8 mouse cellular contexts compared by ENCODE assay signal in the genomic region with DNA sequence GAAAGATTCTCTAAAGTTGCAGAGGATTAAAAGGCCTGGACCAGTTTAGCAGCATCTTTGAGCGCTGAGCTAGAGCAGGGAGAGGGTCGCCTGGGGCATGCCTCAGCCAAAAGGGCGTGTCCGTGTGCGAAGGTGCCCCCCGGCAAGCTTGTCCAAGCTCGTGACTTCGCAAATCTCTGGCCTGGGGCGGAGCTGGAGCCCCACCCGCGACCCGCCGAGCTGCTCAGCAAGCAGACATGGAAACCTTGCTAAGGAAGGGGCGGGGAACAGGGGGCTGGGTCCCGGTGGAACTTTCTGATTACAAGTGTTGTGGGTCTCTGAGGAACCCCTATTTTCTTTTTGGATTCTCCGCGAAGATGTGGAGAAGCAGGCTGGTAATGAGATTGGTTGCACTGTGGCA.
DNase-seq lines count a peak whose midpoint lies in the region; ATAC-seq and TF ChIP-seq lines count a peak whose summit lies in the region.

No protein-coding gene starts in this region.

- TF ChIP-seq CTCF in stomach, postnatal 0 days (IDR thresholded peaks at IDR 0.05; ENCODE audit: low read depth), result no peak

- no peak for TF ChIP-seq EP300 in stomach, postnatal 0 days (optimal IDR thresholded peaks at IDR 0.05)

- H3K27me3 ChIP-seq in heart, embryonic 13.5 days (replicated peaks), result peaks cover 74% of the 10 kb centered on the region
- peaks cover 19% of the 10 kb centered on the region; the same call in 1 of the 2 replicates for H3K27me3 ChIP-seq in forebrain, embryonic 11.5 days (ENCODE audit: control insufficient read depth, insufficient read depth, low read length)
- H3K27me3 ChIP-seq in liver, embryonic 15.5 days, result peaks cover 59% of the 10 kb centered on the region
- 0 out of 2 replicates have a peak, but pooled peaks cover 4% of the 10 kb centered on the region for H3K27me3 ChIP-seq in stomach, postnatal 0 days (ENCODE audit: control insufficient read depth, insufficient read depth, low read length)

- no peak for ATAC-seq in heart, embryonic 13.5 days (ENCODE audit: extremely low read depth, insufficient number of reproducible peaks, low FRiP score, low TSS enrichment)
- peak; percentile 19 for ATAC-seq in forebrain, embryonic 11.5 days (replicated peaks; ENCODE audit: low FRiP score)
- no peak for ATAC-seq in liver, embryonic 15.5 days (ENCODE audit: insufficient read depth)
- no peak for ATAC-seq in stomach, postnatal 0 days (ENCODE audit: low FRiP score, low TSS enrichment)

- WGBS in heart, embryonic 13.5 days, result under 1% methylated on average over 17 of the region's 17 CpGs
- WGBS in forebrain, embryonic 11.5 days, result under 1% methylated on average over 17 of the region's 17 CpGs
- 1% methylated on average over 17 of the region's 17 CpGs for WGBS in liver, embryonic 15.5 days (ENCODE audit: insufficient replicate concordance)
- WGBS in stomach, postnatal 0 days, result under 1% methylated on average over 17 of the region's 17 CpGs

- no peaks in the 10 kb centered on the region for H3K36me3 ChIP-seq in heart, embryonic 13.5 days
- H3K36me3 ChIP-seq in forebrain, embryonic 11.5 days (ENCODE audit: control insufficient read depth, insufficient read depth, low read length), result no peaks in the 10 kb centered on the region
- H3K36me3 ChIP-seq in liver, embryonic 15.5 days (replicated peaks), result no peaks in the 10 kb centered on the region
- no peaks in the 10 kb centered on the region for H3K36me3 ChIP-seq in stomach, postnatal 0 days (ENCODE audit: control insufficient read depth, insufficient read depth, low read length)

- intact Hi-C loops in heart, postnatal 36 days (cut with DNase I), result no loop called here
- intact Hi-C loops in left cerebral cortex, postnatal 4 days (cut with DNase I), result loop anchor here (5.0 to 10.0 kb wide), 3 partner anchors 160 to 560 kb away; no protein-coding TSS in a partner anchor

- H3K9ac ChIP-seq in heart, embryonic 13.5 days, result 0 out of 2 replicates have a peak overlapping the region, but pooled peaks have one; percentile 52
- H3K9ac ChIP-seq in forebrain, embryonic 11.5 days (ENCODE audit: low read length), result peak overlapping the region; percentile 53
- H3K9ac ChIP-seq in liver, embryonic 15.5 days, result no peak overlapping the region
- no peak overlapping the region for H3K9ac ChIP-seq in stomach, postnatal 0 days (ENCODE audit: low read length)

- H3K4me3 ChIP-seq in heart, embryonic 13.5 days, result peak overlapping the region; percentile 61
- peak overlapping the region; percentile 47 for H3K4me3 ChIP-seq in forebrain, embryonic 11.5 days (ENCODE audit: low read depth, low read length)
- H3K4me3 ChIP-seq in liver, embryonic 15.5 days (replicated peaks), result peak overlapping the region; percentile 29; the same call in 1 of the 2 replicates
- peak overlapping the region; percentile 40 for H3K4me3 ChIP-seq in stomach, postnatal 0 days (ENCODE audit: low read depth, low read length)

- peaks cover 28% of the 10 kb centered on the region for H3K4me1 ChIP-seq in heart, embryonic 13.5 days
- H3K4me1 ChIP-seq in forebrain, embryonic 11.5 days (replicated peaks; ENCODE audit: control insufficient read depth, insufficient read depth, low read length), result 0 out of 2 replicates have a peak, but pooled peaks cover 3% of the 10 kb centered on the region
- H3K4me1 ChIP-seq in liver, embryonic 15.5 days (replicated peaks), result no peaks in the 10 kb centered on the region
- no peaks in the 10 kb centered on the region for H3K4me1 ChIP-seq in stomach, postnatal 0 days (replicated peaks; ENCODE audit: control insufficient read depth, insufficient read depth)

- no peak overlapping the region for H3K27ac ChIP-seq in heart, embryonic 13.5 days (replicated peaks)
- no peak overlapping the region for H3K27ac ChIP-seq in forebrain, embryonic 11.5 days (ENCODE audit: low read depth, low read length)
- H3K27ac ChIP-seq in liver, embryonic 15.5 days (replicated peaks), result no peak overlapping the region
- no peak overlapping the region for H3K27ac ChIP-seq in stomach, postnatal 0 days (replicated peaks)

- no peak for DNase-seq in heart, postnatal 36 days
- peak; percentile 50 for DNase-seq in R1 (ENCODE audit: low read depth, low spot score)
- peak; percentile 70 for DNase-seq in forebrain, embryonic 11.5 days (ENCODE audit: low spot score)
- DNase-seq in stomach, postnatal 0 days (ENCODE audit: low spot score), result no peak
- DNase-seq in left cerebral cortex, postnatal 4 days, result no peak
- no peak for DNase-seq in kidney, postnatal 36 days

- no peaks in the 10 kb centered on the region for H3K9me3 ChIP-seq in heart, embryonic 13.5 days
- no peaks in the 10 kb centered on the region for H3K9me3 ChIP-seq in forebrain, embryonic 11.5 days (ENCODE audit: control insufficient read depth, low read length)
- no peaks in the 10 kb centered on the region for H3K9me3 ChIP-seq in liver, embryonic 15.5 days (replicated peaks)
- no peaks in the 10 kb centered on the region for H3K9me3 ChIP-seq in stomach, postnatal 0 days (ENCODE audit: control insufficient read depth, low read length)

- H3K4me2 ChIP-seq in heart, embryonic 13.5 days, result peak overlapping the region; percentile 88
- peak overlapping the region; percentile 81 for H3K4me2 ChIP-seq in forebrain, embryonic 11.5 days (ENCODE audit: low read depth, low read length, severe bottlenecking)
- peak overlapping the region; percentile 55 for H3K4me2 ChIP-seq in liver, embryonic 15.5 days
- H3K4me2 ChIP-seq in stomach, postnatal 0 days (replicated peaks; ENCODE audit: low read depth), result peak overlapping the region; percentile 55

Comparison
In these comparisons a context has a peak if more than half of its experiments do, and no peak if none do; other contexts are left out.
1. H3K9ac ChIP-seq: peak in heart, embryonic 13.5 days (single experiment) and forebrain, embryonic 11.5 days (single experiment); none in liver, embryonic 15.5 days (single experiment) and stomach, postnatal 0 days (single experiment).
2. DNase-seq: peak in R1 (single experiment) and forebrain, embryonic 11.5 days (single experiment); none in heart, postnatal 36 days (0 of 2), stomach, postnatal 0 days (single experiment), left cerebral cortex, postnatal 4 days (single experiment) and kidney, postnatal 36 days (0 of 2).
3. Peak in every context shown above with its lines, with median percentiles within 50 percentile points of each other: H3K4me2 ChIP-seq and H3K4me3 ChIP-seq.